Mouse (Mus musculus): ENCODE measurements around the gene Rps29. TPM values are rescaled to one million over a fixed set of nuclear protein-coding genes. Genes with fewer than 3 reads are reported as not detected.
"Not testable (repeated sequence)": the region's sequence is repeated elsewhere in the genome, so short reads cannot be mapped to it uniquely, and the experiment has no call there.

Rps29 gene
- 6,498 TPM for polyA plus RNA-seq (2012; fragmentation: generic; extraction: Trizol)

DNA sequence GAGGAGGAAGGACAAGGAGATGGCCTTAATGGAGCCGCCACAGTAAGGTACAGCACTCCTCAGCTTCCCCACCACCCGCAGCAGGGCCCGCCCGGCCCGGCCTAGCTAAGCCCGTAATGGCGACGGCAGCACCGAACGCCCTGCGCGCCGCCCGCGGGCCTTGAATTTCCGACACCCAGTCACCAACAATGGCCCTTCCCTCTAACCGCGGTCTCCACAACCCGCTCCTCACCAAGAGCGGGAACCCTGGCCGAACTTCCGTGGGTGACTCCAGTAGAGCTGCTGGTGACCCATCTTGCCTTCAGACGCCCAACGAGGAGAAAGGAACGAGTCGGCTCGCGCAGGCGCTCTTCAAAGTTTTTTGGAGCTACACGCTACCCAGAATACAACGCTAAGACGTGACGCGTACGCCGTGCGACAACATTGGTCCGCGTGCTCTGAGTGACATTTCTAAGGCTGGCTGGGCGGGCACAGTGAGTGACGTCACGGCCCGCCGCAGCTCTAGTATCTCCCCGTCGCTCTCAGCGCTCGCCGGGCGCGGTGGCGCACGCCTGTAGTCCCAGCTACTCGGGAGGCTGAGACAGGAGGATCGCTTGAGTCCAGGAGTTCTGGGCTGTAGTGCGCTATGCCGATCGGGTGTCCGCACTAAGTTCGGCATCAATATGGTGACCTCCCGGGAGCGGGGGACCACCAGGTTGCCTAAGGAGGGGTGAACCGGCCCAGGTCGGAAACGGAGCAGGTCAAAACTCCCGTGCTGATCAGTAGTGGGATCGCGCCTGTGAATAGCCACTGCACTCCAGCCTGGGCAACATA is at the start of gene Rps29:
Gene Rps29, minus strand, starts transcription at position 422 of the 813 bp plus-strand sequence.
- Histone ChIP-seq H3K36me3 (ENCODE audit: control insufficient read depth, insufficient read depth) (peaks cover 23% of the 10 kb centered on the region), H3K79me2 (ENCODE audit: control insufficient read depth, insufficient read depth) (peaks cover 15% of the 10 kb centered on the region), H3ac (ENCODE audit: control insufficient read depth, insufficient read length) (peak within 1 kb of the TSS; percentile 97), H3K4me3 (peak within 1 kb of the TSS; percentile 69), H3K4me2 (ENCODE audit: low read depth) (peak within 1 kb of the TSS; percentile 90)
- H3K27me3 ChIP-seq (ENCODE audit: control insufficient read depth, insufficient read depth, insufficient read length) = not testable (repeated sequence)
- TF ChIP-seq POLR2A (IDR thresholded peaks at IDR 0.05; ENCODE audit: insufficient read length, low read depth) (peak; percentile 63), POLR2AphosphoS2 (IDR thresholded peaks at IDR 0.05; ENCODE audit: insufficient read length, low read depth) (peak; percentile 76)

DNA sequence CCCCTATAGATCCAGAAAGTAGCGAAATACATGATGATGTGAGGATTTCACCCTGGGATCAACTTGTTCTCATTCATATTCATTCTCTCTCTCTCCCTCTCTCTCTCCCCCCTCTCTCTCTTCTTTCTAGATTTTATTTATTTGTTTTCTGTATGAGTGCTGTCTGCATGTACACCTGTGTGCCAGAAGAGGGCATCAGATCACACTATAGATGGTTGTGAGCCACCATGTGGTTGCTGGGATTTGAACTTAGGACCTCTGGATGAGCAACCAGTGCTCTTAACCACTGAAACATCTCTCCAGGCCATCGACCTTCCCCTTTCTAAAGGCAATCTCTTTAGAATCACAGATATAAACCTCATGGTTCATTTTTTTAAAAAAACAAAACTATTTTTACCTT is 49.5 kb upstream of the Rps29 start:
- Histone ChIP-seq H3K27me3 (ENCODE audit: control insufficient read depth, insufficient read depth, insufficient read length) (no peaks in the 10 kb centered on the region), H3ac (ENCODE audit: control insufficient read depth, insufficient read length) (no peak overlapping the region), H3K79me2 (ENCODE audit: control insufficient read depth, insufficient read depth) (no peaks in the 10 kb centered on the region), H3K36me3 (ENCODE audit: control insufficient read depth, insufficient read depth) (no peaks in the 10 kb centered on the region), H3K4me2 (ENCODE audit: low read depth) (no peak overlapping the region), H3K4me3 (no peak overlapping the region)
- no peak for TF ChIP-seq E2F4 (IDR thresholded peaks at IDR 0.05; ENCODE audit: insufficient read depth)
- TF ChIP-seq SRF (IDR thresholded peaks at IDR 0.05; ENCODE audit: control insufficient read depth, insufficient read length, low read depth) = no peak
- no peak for TF ChIP-seq REST (IDR thresholded peaks at IDR 0.05; ENCODE audit: insufficient read depth, insufficient read length)
- no peak for TF ChIP-seq CEBPB (IDR thresholded peaks at IDR 0.05; ENCODE audit: insufficient read depth, poor library complexity, severe bottlenecking)
- no peak for TF ChIP-seq MYOG (IDR thresholded peaks at IDR 0.05; ENCODE audit: control insufficient read depth in 1 of 3, insufficient read depth in 1 of 3, insufficient read length in 2 of 3, low read depth in 2 of 3)
- TF ChIP-seq MAX (IDR thresholded peaks at IDR 0.05; ENCODE audit: low read depth) = no peak
- no peak for TF ChIP-seq TCF3 (IDR thresholded peaks at IDR 0.05; ENCODE audit: insufficient read length, low read depth)
- TF ChIP-seq MYOD1 (IDR thresholded peaks at IDR 0.05; ENCODE audit: control insufficient read depth in 1 of 3, insufficient read length in 2 of 3, low read depth in 2 of 3) = no peak
- no peak for TF ChIP-seq POLR2AphosphoS2 (IDR thresholded peaks at IDR 0.05; ENCODE audit: insufficient read length, low read depth)
- TF ChIP-seq POLR2A (IDR thresholded peaks at IDR 0.05; ENCODE audit: insufficient read length, low read depth) = no peak
- TF ChIP-seq TCF12 (IDR thresholded peaks at IDR 0.05; ENCODE audit: insufficient read depth, poor library complexity, severe bottlenecking) = no peak
- TF ChIP-seq USF1 (IDR thresholded peaks at IDR 0.05; ENCODE audit: low read depth) = no peak

DNA sequence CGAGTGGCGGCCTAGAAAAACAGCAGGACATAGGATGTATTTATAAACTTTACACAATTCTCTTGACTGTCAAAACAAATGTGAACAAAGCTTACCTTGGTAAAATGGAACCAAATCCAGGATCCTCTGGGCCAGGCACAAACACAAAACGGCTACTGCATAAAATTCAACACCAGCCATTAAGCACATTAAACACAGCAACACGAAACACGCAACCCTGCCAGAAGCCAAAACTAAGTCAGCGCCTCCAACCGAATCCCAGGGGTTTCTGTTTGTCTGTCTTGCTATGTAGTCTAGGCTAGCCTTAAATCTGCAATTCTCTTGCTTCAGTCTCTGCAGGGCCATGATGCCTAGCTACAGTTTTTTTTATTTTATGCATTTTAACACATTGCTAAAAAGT is 48.9 kb upstream of the Rps29 start:
- H3K36me3 ChIP-seq (ENCODE audit: control insufficient read depth, insufficient read depth) = no peaks in the 10 kb centered on the region
- no peak for TF ChIP-seq POLR2A (IDR thresholded peaks at IDR 0.05; ENCODE audit: insufficient read length, low read depth)
- TF ChIP-seq E2F4 (IDR thresholded peaks at IDR 0.05; ENCODE audit: insufficient read depth) = no peak
- no peak overlapping the region for H3K4me2 ChIP-seq (ENCODE audit: low read depth)
- H3K79me2 ChIP-seq (ENCODE audit: control insufficient read depth, insufficient read depth) = no peaks in the 10 kb centered on the region
- H3ac ChIP-seq (ENCODE audit: control insufficient read depth, insufficient read length) = no peak overlapping the region
- no peaks in the 10 kb centered on the region for H3K27me3 ChIP-seq (ENCODE audit: control insufficient read depth, insufficient read depth, insufficient read length)
- no peak overlapping the region for H3K4me3 ChIP-seq

DNA sequence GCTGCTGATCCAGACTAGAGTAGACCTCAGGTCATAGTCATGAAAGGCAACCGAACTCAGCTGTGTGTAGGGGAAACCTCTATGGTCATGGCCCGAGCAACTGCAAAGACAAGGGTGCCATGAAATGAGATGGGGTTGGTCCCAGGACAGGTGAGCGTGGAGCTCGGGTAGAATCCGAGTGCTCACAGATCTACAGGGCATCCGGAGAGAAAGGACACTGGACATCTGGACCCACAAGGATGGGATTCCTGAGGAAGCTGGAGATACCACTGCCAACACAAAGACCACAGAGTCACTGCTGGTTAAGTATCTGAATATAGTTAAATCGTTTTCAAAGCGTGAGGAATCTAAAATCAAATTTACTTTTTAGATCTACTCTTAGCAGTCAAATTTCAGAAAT is 48.4 kb upstream of the Rps29 start:
- Histone ChIP-seq H3K4me3 (no peak overlapping the region), H3K4me2 (ENCODE audit: low read depth) (no peak overlapping the region), H3K79me2 (ENCODE audit: control insufficient read depth, insufficient read depth) (no peaks in the 10 kb centered on the region), H3K27me3 (ENCODE audit: control insufficient read depth, insufficient read depth, insufficient read length) (no peaks in the 10 kb centered on the region), H3K36me3 (ENCODE audit: control insufficient read depth, insufficient read depth) (no peaks in the 10 kb centered on the region), H3ac (ENCODE audit: control insufficient read depth, insufficient read length) (no peak overlapping the region)
- TF ChIP-seq USF1 (IDR thresholded peaks at IDR 0.05; ENCODE audit: low read depth) = no peak
- TF ChIP-seq POLR2A (IDR thresholded peaks at IDR 0.05; ENCODE audit: insufficient read length, low read depth) = no peak
- no peak for TF ChIP-seq REST (IDR thresholded peaks at IDR 0.05; ENCODE audit: insufficient read depth, insufficient read length)
- TF ChIP-seq TCF12 (IDR thresholded peaks at IDR 0.05; ENCODE audit: insufficient read depth, poor library complexity, severe bottlenecking) = no peak
- TF ChIP-seq MYOD1 (IDR thresholded peaks at IDR 0.05; ENCODE audit: control insufficient read depth in 1 of 3, insufficient read length in 2 of 3, low read depth in 2 of 3) = no peak
- no peak for TF ChIP-seq MAX (IDR thresholded peaks at IDR 0.05; ENCODE audit: low read depth)
- TF ChIP-seq MYOG (IDR thresholded peaks at IDR 0.05; ENCODE audit: control insufficient read depth in 1 of 3, insufficient read depth in 1 of 3, insufficient read length in 2 of 3, low read depth in 2 of 3) = no peak
- no peak for TF ChIP-seq E2F4 (IDR thresholded peaks at IDR 0.05; ENCODE audit: insufficient read depth)
- no peak for TF ChIP-seq TCF3 (IDR thresholded peaks at IDR 0.05; ENCODE audit: insufficient read length, low read depth)
- TF ChIP-seq CEBPB (IDR thresholded peaks at IDR 0.05; ENCODE audit: insufficient read depth, poor library complexity, severe bottlenecking) = no peak
- TF ChIP-seq SRF (IDR thresholded peaks at IDR 0.05; ENCODE audit: control insufficient read depth, insufficient read length, low read depth) = no peak
- no peak for TF ChIP-seq POLR2AphosphoS2 (IDR thresholded peaks at IDR 0.05; ENCODE audit: insufficient read length, low read depth)

DNA sequence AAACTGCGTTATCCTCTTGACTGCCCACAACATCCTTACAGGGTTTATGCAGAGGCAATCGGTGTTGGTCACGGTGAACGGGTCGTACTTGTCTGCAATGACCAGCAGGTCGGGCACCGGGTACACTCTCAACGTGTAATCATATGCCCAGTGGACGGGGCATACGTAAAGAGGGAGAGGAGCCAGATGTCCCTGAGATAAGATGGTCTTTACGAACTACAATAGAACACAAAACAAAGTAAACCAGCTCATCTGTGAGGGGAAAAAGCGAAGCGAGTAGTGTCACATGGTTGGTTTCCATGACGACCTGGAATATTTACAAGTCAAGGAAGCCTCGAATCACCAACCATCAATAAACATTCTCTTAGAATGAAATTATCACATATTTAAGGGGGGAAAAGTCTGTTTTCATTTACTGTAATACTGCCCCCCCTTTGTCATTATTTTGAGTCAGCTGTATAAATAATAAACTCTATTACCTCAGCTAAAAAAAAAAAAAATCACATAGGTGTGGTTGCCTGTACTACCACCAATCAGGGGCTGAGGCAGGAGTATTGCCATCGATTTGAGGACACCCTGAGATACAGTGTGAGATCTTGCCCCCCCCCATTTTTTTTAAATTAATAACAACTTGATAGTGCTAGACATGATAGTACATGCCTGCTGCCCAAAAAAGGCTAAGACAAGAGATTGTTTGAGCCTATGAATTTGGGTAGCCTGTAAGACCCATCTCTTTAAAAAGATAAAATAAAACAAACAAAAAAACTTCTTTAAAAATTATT is 45.3 kb upstream of the Rps29 start, which contains the start of gene Gm49384:
Gene Gm49384, minus strand, starts transcription at position 216 of the 782 bp plus-strand sequence.
- Histone ChIP-seq H3K4me3 (no peak within 1 kb of the TSS), H3K36me3 (ENCODE audit: control insufficient read depth, insufficient read depth) (peaks cover 8% of the 10 kb centered on the region), H3K79me2 (ENCODE audit: control insufficient read depth, insufficient read depth) (no peaks in the 10 kb centered on the region), H3K4me2 (ENCODE audit: low read depth) (no peak within 1 kb of the TSS), H3K27me3 (ENCODE audit: control insufficient read depth, insufficient read depth, insufficient read length) (no peaks in the 10 kb centered on the region), H3ac (ENCODE audit: control insufficient read depth, insufficient read length) (no peak within 1 kb of the TSS)
- TF ChIP-seq POLR2AphosphoS2 (IDR thresholded peaks at IDR 0.05; ENCODE audit: insufficient read length, low read depth) (peak; percentile 17), E2F4 (IDR thresholded peaks at IDR 0.05; ENCODE audit: insufficient read depth) (no peak)

All from myocyte (in vitro differentiated cells).